In the genomic region with DNA sequence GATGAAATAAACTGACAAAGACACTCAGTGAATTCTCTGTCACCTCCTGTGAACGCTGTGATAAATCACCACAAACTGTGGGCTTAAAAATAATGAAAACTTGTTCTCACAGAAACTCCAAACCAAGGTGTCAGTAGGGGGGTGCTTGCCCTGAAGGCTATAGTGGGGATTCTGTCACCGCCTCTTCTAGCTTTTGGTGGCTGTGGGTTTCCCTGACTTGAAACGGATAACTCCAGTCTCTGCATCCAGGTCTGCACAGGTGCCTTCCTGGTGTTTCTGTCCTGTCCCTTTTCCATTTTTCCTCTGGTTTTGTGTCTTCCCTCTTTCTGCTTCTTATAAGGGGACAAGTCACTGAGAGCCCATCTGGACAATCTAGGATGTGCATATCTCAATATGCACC, we compare ENCODE assay signal across 25 mouse cellular contexts.
A peak's percentile ranks its signal among the peaks of the same experiment; 100 is the strongest.
DNase-seq lines count a peak whose midpoint lies in the region; ATAC-seq and TF ChIP-seq lines count a peak whose summit lies in the region.
"Had no signal": no experiment of that assay in that cellular context is flagged by ENCODE, and none has a peak within 500 bp of the region (broad histone marks: within the 10 kb centered on the region; RNA-seq: fewer than 3 reads in every experiment).

No protein-coding gene starts in this region.

- intact Hi-C loops in heart, postnatal 10 days (cut with DNase I), result no loop called here
- intact Hi-C loops in left cerebral cortex, adult 2 months (cut with DNase I), result no loop called here

- peak; percentile 59 for DNase-seq in heart, embryonic 10.5 days (ENCODE audit: low spot score)
- no peak for DNase-seq in heart, postnatal 10 days
- DNase-seq in liver, embryonic 11.5 days (ENCODE audit: low spot score), result peak; percentile 15
- no peak for DNase-seq in liver
- peak; percentile 18 for DNase-seq in limb, embryonic 10.5 days (ENCODE audit: low spot score)
- peak; percentile 13 for DNase-seq in limb, embryonic 11.5 days (ENCODE audit: low spot score)
- no peak for DNase-seq in left cerebral cortex, adult 2 months (ENCODE audit: extremely low spot score in 1 of 2, low spot score in 2 of 2)
- DNase-seq: adrenal gland, adult 2 months; adrenal gland, postnatal 14 days; cerebellum, adult 11 months; cerebellum, adult 2 months; cerebellum, adult 9-11 months; cerebellum, postnatal 25 days; gastrocnemius, postnatal 10 days; gastrocnemius, postnatal 36 days; heart, postnatal 36 days had no signal

- no peak overlapping the region for H3K9ac ChIP-seq in liver, embryonic 11.5 days (ENCODE audit: low read depth, low read length)
- H3K9ac ChIP-seq in limb, embryonic 11.5 days (ENCODE audit: low read length), result no peak overlapping the region
- H3K9ac ChIP-seq: embryonic facial prominence, embryonic 12.5 days; embryonic facial prominence, embryonic 15.5 days; forebrain, embryonic 13.5 days; heart, embryonic 13.5 days; hindbrain, embryonic 14.5 days had no signal

- H3K27ac ChIP-seq in heart, embryonic 10.5 days, result no peak overlapping the region
- H3K27ac ChIP-seq in liver, embryonic 11.5 days (ENCODE audit: low read depth, low read length), result no peak overlapping the region
- no peak overlapping the region for H3K27ac ChIP-seq in limb, embryonic 10.5 days
- H3K27ac ChIP-seq in limb, embryonic 11.5 days (replicated peaks; ENCODE audit: low read depth, low read length), result no peak overlapping the region
- no peak overlapping the region for H3K27ac ChIP-seq in left cerebral cortex, adult 2 months
- H3K27ac ChIP-seq: embryonic facial prominence, embryonic 12.5 days; embryonic facial prominence, embryonic 15.5 days; forebrain, embryonic 13.5 days; heart, embryonic 13.5 days; hindbrain, embryonic 14.5 days; hindbrain, postnatal 0 days had no signal

- WGBS in heart, embryonic 10.5 days, result 88% methylated on average over 3 of the region's 3 CpGs
- WGBS in liver, embryonic 11.5 days, result 93% methylated on average over 3 of the region's 3 CpGs
- WGBS in limb, embryonic 10.5 days, result 97% methylated on average over 3 of the region's 3 CpGs
- WGBS in limb, embryonic 11.5 days, result 87% methylated on average over 3 of the region's 3 CpGs

- no peaks in the 10 kb centered on the region for H3K27me3 ChIP-seq in heart, embryonic 10.5 days (ENCODE audit: insufficient read depth, poor library complexity, severe bottlenecking)
- H3K27me3 ChIP-seq in liver, embryonic 11.5 days (replicated peaks; ENCODE audit: control insufficient read depth, insufficient read depth, low read length), result no peaks in the 10 kb centered on the region
- no peaks in the 10 kb centered on the region for H3K27me3 ChIP-seq in limb, embryonic 10.5 days (ENCODE audit: low read depth, poor library complexity, severe bottlenecking)
- no peaks in the 10 kb centered on the region for H3K27me3 ChIP-seq in limb, embryonic 11.5 days (ENCODE audit: control insufficient read depth, insufficient read depth, low read length)
- H3K27me3 ChIP-seq: embryonic facial prominence, embryonic 12.5 days; embryonic facial prominence, embryonic 15.5 days; forebrain, embryonic 13.5 days; heart, embryonic 13.5 days had no signal

- no peak overlapping the region for H3K4me2 ChIP-seq in liver, embryonic 11.5 days
- H3K4me2 ChIP-seq in limb, embryonic 11.5 days (ENCODE audit: low read depth, severe bottlenecking), result no peak overlapping the region
- H3K4me2 ChIP-seq: embryonic facial prominence, embryonic 12.5 days; embryonic facial prominence, embryonic 15.5 days; forebrain, embryonic 13.5 days; heart, embryonic 13.5 days; hindbrain, embryonic 14.5 days had no signal

- no peak for TF ChIP-seq CTCF in left cerebral cortex, adult 2 months (IDR thresholded peaks at IDR 0.05)

- no peaks in the 10 kb centered on the region for H3K36me3 ChIP-seq in heart, embryonic 10.5 days
- no peaks in the 10 kb centered on the region for H3K36me3 ChIP-seq in liver, embryonic 11.5 days (ENCODE audit: control insufficient read depth, insufficient read depth, low read length)
- no peaks in the 10 kb centered on the region for H3K36me3 ChIP-seq in limb, embryonic 10.5 days
- H3K36me3 ChIP-seq in limb, embryonic 11.5 days (ENCODE audit: control insufficient read depth, insufficient read depth, low read length), result no peaks in the 10 kb centered on the region
- H3K36me3 ChIP-seq: embryonic facial prominence, embryonic 12.5 days; embryonic facial prominence, embryonic 15.5 days; heart, embryonic 13.5 days had no signal

- H3K9me3 ChIP-seq in heart, embryonic 10.5 days, result no peaks in the 10 kb centered on the region
- H3K9me3 ChIP-seq in liver, embryonic 11.5 days (ENCODE audit: control insufficient read depth, low read length), result no peaks in the 10 kb centered on the region
- H3K9me3 ChIP-seq in limb, embryonic 10.5 days (replicated peaks), result no peaks in the 10 kb centered on the region
- H3K9me3 ChIP-seq in limb, embryonic 11.5 days (ENCODE audit: control insufficient read depth, low read length), result no peaks in the 10 kb centered on the region
- H3K9me3 ChIP-seq: embryonic facial prominence, embryonic 12.5 days; embryonic facial prominence, embryonic 15.5 days; forebrain, embryonic 13.5 days; heart, embryonic 13.5 days had no signal

- peaks cover 23% of the 10 kb centered on the region for H3K4me1 ChIP-seq in heart, embryonic 10.5 days
- H3K4me1 ChIP-seq in liver, embryonic 11.5 days (replicated peaks; ENCODE audit: control insufficient read depth, insufficient read depth, low read length), result peaks cover 8% of the 10 kb centered on the region
- H3K4me1 ChIP-seq in limb, embryonic 10.5 days, result no peaks in the 10 kb centered on the region
- H3K4me1 ChIP-seq in limb, embryonic 11.5 days (ENCODE audit: control insufficient read depth, insufficient read depth, low read length), result no peaks in the 10 kb centered on the region
- H3K4me1 ChIP-seq: embryonic facial prominence, embryonic 12.5 days; embryonic facial prominence, embryonic 15.5 days; forebrain, embryonic 13.5 days had no signal

- no peak overlapping the region for H3K4me3 ChIP-seq in heart, embryonic 10.5 days
- no peak overlapping the region for H3K4me3 ChIP-seq in liver, embryonic 11.5 days (ENCODE audit: low read depth, low read length)
- H3K4me3 ChIP-seq in limb, embryonic 10.5 days, result no peak overlapping the region
- H3K4me3 ChIP-seq in limb, embryonic 11.5 days (ENCODE audit: low read depth, low read length), result no peak overlapping the region
- H3K4me3 ChIP-seq in left cerebral cortex, adult 2 months, result no peak overlapping the region
- H3K4me3 ChIP-seq: embryonic facial prominence, embryonic 12.5 days; embryonic facial prominence, embryonic 15.5 days; forebrain, embryonic 13.5 days; heart, embryonic 13.5 days had no signal

- ATAC-seq in liver, embryonic 11.5 days (replicated peaks; ENCODE audit: low FRiP score), result no peak
- no peak for ATAC-seq in limb, embryonic 11.5 days (ENCODE audit: insufficient number of reproducible peaks, low FRiP score, low TSS enrichment, low read depth)
- ATAC-seq: CD4-positive, CD25-positive, alpha-beta regulatory T cell, adult 4 months; forebrain, embryonic 13.5 days; forebrain, embryonic 16.5 days; hindbrain, postnatal 0 days; inflammation-experienced regulatory T-cells, adult 6 months had no signal

Comparison
In these comparisons a context has a peak if more than half of its experiments do, and no peak if none do; other contexts are left out.
1. DNase-seq: peak in heart, embryonic 10.5 days (single experiment), liver, embryonic 11.5 days (single experiment), limb, embryonic 10.5 days (single experiment) and limb, embryonic 11.5 days (single experiment); none in heart, postnatal 10 days (0 of 2), liver (single experiment) and left cerebral cortex, adult 2 months (0 of 2).